Mouse (Mus musculus) small intestine, adult 10 weeks (tissue): ENCODE measurements around the gene Rpn1. TPM values are rescaled to one million over a fixed set of nuclear protein-coding genes. Genes with fewer than 3 reads are reported as not detected.

Source experiments
- polyA plus RNA-seq: library from polyadenylated mRNA; stranded (reverse); fragments of 350-450 nt; fragmentation: Illumina TruSeq; extraction: RNeasy Lipid Tissue Mini Kit (QIAGEN cat#74804); gene quantifications from one replicate; pipeline ENCODE4 v1.2.3, GENCODE M21; 2014; ENCODE audit warnings: low replicate concordance

Gene Rpn1
- 65.0 TPM for polyA plus RNA-seq

DNA sequence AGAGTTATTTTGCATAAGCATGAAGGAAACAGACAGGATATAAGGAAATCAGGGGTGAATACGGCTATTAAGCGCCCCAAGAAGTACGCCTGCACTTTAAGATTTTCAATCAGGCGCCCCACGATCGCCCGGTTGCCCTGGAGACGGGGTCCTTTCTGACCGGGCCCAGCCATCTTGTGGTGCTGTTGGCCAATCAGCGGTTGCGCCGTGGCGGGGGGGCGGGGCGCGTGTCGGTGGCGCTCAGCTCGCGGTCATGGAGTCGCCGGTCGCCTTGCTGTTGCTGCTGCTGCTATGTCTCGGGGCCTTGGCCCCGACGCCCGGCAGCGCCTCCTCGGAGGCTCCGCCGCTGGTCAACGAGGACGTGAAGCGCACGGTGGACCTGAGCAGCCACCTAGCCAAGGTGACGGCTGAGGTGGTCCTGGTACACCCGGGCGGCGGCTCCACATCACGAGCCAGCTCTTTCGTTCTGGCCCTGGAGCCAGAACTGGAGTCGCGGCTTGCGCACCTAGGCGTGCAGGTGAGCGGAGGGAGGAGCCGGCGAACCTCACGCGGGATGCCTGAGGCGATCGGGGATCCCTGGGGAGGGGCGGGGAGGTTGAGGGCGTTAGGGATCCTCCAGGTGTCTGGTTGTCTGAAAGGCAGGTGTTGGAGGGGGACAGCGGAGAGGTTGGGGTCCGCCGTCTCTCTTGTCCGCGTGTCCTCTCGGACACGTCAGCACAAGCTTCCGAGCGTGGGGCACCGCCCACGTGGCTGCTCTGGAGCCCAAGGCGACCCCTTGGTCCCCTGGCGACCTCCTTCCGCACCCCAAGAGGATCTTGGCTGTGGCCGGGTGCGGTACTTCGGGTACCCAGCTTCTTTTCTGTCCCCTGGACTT lies at the start of gene Rpn1:
TSS of gene Rpn1 (plus strand) at position 205 of the 874 bp plus-strand sequence.

DNA sequence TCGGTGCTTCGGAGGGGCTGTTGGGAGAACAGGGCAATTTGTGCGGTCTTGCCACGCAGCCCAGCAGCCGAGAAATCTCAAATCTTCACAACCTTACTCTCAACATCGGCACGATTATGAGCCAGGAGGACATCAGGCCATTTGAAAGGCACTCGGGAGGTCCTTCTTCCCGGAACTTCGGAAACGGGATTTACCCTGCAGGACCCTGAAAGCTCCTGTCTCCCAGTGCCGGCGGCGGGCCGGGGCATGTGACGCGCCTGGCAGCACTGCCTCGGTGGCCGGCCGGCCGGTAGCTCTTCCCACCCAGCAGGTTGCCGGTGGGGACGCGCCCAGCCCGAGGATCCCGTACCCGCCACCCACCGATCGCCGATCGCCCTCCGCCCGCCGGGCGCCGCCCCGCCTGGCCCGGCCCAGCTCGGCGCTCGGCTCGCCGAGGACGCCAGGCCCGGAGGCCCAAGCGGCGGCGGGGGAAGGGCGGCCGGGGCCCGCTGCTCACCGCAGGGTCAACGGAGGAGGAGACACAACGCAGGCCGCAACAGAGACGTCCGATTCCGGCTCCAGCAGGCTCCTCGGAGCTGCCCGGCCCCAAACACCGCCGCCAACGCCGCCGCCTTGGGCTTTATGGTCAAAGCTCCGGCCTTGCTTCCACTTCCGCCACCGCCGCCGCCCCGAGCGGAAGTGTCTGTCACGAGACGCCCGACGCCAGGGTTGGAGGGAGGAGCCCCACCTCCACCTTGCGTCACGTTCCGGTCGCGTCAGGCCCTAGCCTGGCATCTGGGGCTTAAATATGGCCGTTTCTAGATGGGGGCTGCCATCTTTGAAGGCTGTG lies 39.5 kb upstream of the Rpn1 start, which contains the start of gene Rab7:
TSS of gene Rab7 (minus strand) at position 694 of the 829 bp plus-strand sequence.

Other genes starting within 250 kb of the Rpn1 start
- gene Gm45140, start 248.7 kb upstream of the Rpn1 start, polyA plus RNA-seq, result not detected
- 7.5 TPM for gene Isy1, start 245.7 kb upstream of the Rpn1 start, polyA plus RNA-seq
- 634 TPM for gene Cnbp, start 233.4 kb upstream of the Rpn1 start, polyA plus RNA-seq
- gene Copg1, start 196.7 kb upstream of the Rpn1 start, polyA plus RNA-seq, result 22.2 TPM
- 7.0 TPM for gene Hmces, start 170.5 kb upstream of the Rpn1 start, polyA plus RNA-seq
- not detected for gene H1fx, start 102.8 kb upstream of the Rpn1 start, polyA plus RNA-seq
- gene Rab7, start 39.2 kb upstream of the Rpn1 start, polyA plus RNA-seq, result 208 TPM
- 0.41 TPM for gene Gata2, start 109.4 kb downstream of the Rpn1 start, polyA plus RNA-seq
- gene Dnajb8, start 137.8 kb downstream of the Rpn1 start, polyA plus RNA-seq, result not detected